In genomic region chr2:122059365-122060115, GRCm38 (mm10) we compare ENCODE assay signal across 23 mouse cellular contexts. TPM values are rescaled to one million over a fixed set of nuclear protein-coding genes. Genes with fewer than 3 reads are reported as not detected.
DNase-seq lines count a peak whose midpoint lies in the region; ATAC-seq and TF ChIP-seq lines count a peak whose summit lies in the region.
"Had no signal": no experiment of that assay in that cellular context is flagged by ENCODE, and none has a peak within 500 bp of the region (broad histone marks: within the 10 kb centered on the region; RNA-seq: fewer than 3 reads in every experiment).

No protein-coding gene starts in this region.

- no peak for TF ChIP-seq POLR2A in cerebellum, adult 2 months (IDR thresholded peaks at IDR 0.05; ENCODE audit: borderline replicate concordance, insufficient read depth, low read length)

- peak; percentile 23 to 34 for DNase-seq in heart, adult 18-20 months
- no peak for DNase-seq in heart, adult 8-10 months (ENCODE audit: low spot score)
- DNase-seq in liver, result no peak
- DNase-seq in cerebellum, adult 2 months, result peak; percentile 67 to 74
- DNase-seq in cerebellum, postnatal 25 days, result peak; percentile 77 to 81
- DNase-seq in frontal cortex, postnatal 10 days (ENCODE audit: low spot score in 2 of 2), result no peak
- no peak for DNase-seq in adrenal gland, adult (ENCODE audit: inconsistent age in 2 of 2, low spot score in 1 of 2)
- DNase-seq: adrenal gland, adult 2 months; gastrocnemius, postnatal 14 days; layer of hippocampus, postnatal 36 days; lung, postnatal 4 days; spleen, adult 18-20 months; thymus, postnatal 4 days had no signal

- no peak overlapping the region for H3K27ac ChIP-seq in liver, embryonic 12.5 days
- no peak overlapping the region for H3K27ac ChIP-seq in cerebellum, adult 2 months (ENCODE audit: insufficient read depth, low read length)
- H3K27ac ChIP-seq: forebrain, embryonic 10.5 days; heart, embryonic 10.5 days; hindbrain, embryonic 15.5 days; kidney, embryonic 15.5 days; limb, embryonic 15.5 days; lung, embryonic 15.5 days; midbrain, embryonic 10.5 days; neural tube, embryonic 12.5 days had no signal

- no peaks in the 10 kb centered on the region for H3K4me1 ChIP-seq in liver, embryonic 12.5 days
- peaks cover 13% of the 10 kb centered on the region; the same call in 1 of the 2 replicates for H3K4me1 ChIP-seq in cerebellum, adult 2 months (ENCODE audit: control insufficient read depth, insufficient read depth, low read length)
- H3K4me1 ChIP-seq: forebrain, embryonic 10.5 days; hindbrain, embryonic 15.5 days; kidney, embryonic 15.5 days; limb, embryonic 15.5 days; lung, embryonic 15.5 days; midbrain, embryonic 10.5 days; neural tube, embryonic 12.5 days had no signal

- peaks cover 73% of the 10 kb centered on the region for H3K36me3 ChIP-seq in liver, embryonic 12.5 days

- WGBS in liver, embryonic 12.5 days (ENCODE audit: insufficient replicate concordance), result 77% methylated on average over 11 of the region's 11 CpGs
- 25% methylated on average over 11 of the region's 11 CpGs for WGBS in cerebellum, adult 2 months

- H3K4me3 ChIP-seq in liver, embryonic 12.5 days, result no peak overlapping the region
- H3K4me3 ChIP-seq in cerebellum, adult 2 months (replicated peaks; ENCODE audit: insufficient read depth, low read depth, low read length), result no peak overlapping the region
- H3K4me3 ChIP-seq: forebrain, embryonic 10.5 days; heart, embryonic 10.5 days; hindbrain, embryonic 15.5 days; kidney, embryonic 15.5 days; limb, embryonic 15.5 days; lung, embryonic 15.5 days; midbrain, embryonic 10.5 days; neural tube, embryonic 12.5 days had no signal

- no peak overlapping the region for H3K9ac ChIP-seq in liver, embryonic 12.5 days
- H3K9ac ChIP-seq: hindbrain, embryonic 15.5 days; kidney, embryonic 15.5 days; limb, embryonic 15.5 days; lung, embryonic 15.5 days; neural tube, embryonic 12.5 days had no signal

- 0 out of 2 replicates have a peak, but pooled peaks have one; percentile 21 for ATAC-seq in liver, embryonic 12.5 days
- ATAC-seq: intestine, postnatal 0 days had no signal

- no peaks in the 10 kb centered on the region for H3K27me3 ChIP-seq in liver, embryonic 12.5 days (replicated peaks)
- H3K27me3 ChIP-seq in cerebellum, adult 2 months (ENCODE audit: control insufficient read depth, insufficient read depth, low read length), result no peaks in the 10 kb centered on the region
- H3K27me3 ChIP-seq: hindbrain, embryonic 15.5 days; kidney, embryonic 15.5 days; limb, embryonic 15.5 days; lung, embryonic 15.5 days; neural tube, embryonic 12.5 days had no signal

- H3K4me2 ChIP-seq in liver, embryonic 12.5 days, result no peak overlapping the region
- H3K4me2 ChIP-seq: hindbrain, embryonic 15.5 days; kidney, embryonic 15.5 days; limb, embryonic 15.5 days; lung, embryonic 15.5 days; neural tube, embryonic 12.5 days had no signal

- TF ChIP-seq CTCF in cerebellum, adult 2 months (IDR thresholded peaks at IDR 0.05; ENCODE audit: borderline replicate concordance, insufficient read depth, low read depth, low read length), result no peak

- H3K9me3 ChIP-seq in liver, embryonic 12.5 days (replicated peaks), result no peaks in the 10 kb centered on the region
- H3K9me3 ChIP-seq: forebrain, embryonic 10.5 days; heart, embryonic 10.5 days; hindbrain, embryonic 15.5 days; kidney, embryonic 15.5 days; limb, embryonic 15.5 days; lung, embryonic 15.5 days; midbrain, embryonic 10.5 days; neural tube, embryonic 12.5 days had no signal

RNA-seq across cellular contexts. Expression of gene Eif3j1, which starts 31.2 kb away (rescaled TPM):
- 10 to 100 TPM; 22.1 to 22.3 TPM for total RNA-seq in heart, adult 18-20 months (2021)
- total RNA-seq in heart, adult 8-10 months (2022), result 10 to 100 TPM; 22.2 to 24.9 (median 23.2) TPM
- polyA plus RNA-seq in liver, embryonic 12.5 days (2016; fragmentation: Nextera tagmentation; extraction: Ambion mirVana), result 16.4 and 17.0 TPM in 2 replicates
- 20.5 and 22.2 TPM in 2 replicates for polyA plus RNA-seq in cerebellum, adult 2 months (2012; rRNA removed)

RNA-seq across cellular contexts. Expression of gene Spg11, which starts 58.6 kb away (rescaled TPM):
- total RNA-seq in heart, adult 18-20 months (2021), result 10 to 100 TPM; 10.7 to 13.1 TPM
- total RNA-seq in heart, adult 8-10 months (2022), result 10 to 100 TPM; 10.8 to 11.7 (median 11.6) TPM
- polyA plus RNA-seq in liver, embryonic 12.5 days (2016; fragmentation: Nextera tagmentation; extraction: Ambion mirVana), result 5.8 and 6.2 TPM in 2 replicates
- polyA plus RNA-seq in cerebellum, adult 2 months (2012; rRNA removed), result 9.8 and 10.7 TPM in 2 replicates

Comparison
In these comparisons a context has a peak if more than half of its experiments do, and no peak if none do; other contexts are left out.
1. DNase-seq: peak in heart, adult 18-20 months (2 of 2), cerebellum, adult 2 months (2 of 2) and cerebellum, postnatal 25 days (2 of 2); none in heart, adult 8-10 months (single experiment), liver (single experiment), frontal cortex, postnatal 10 days (0 of 2) and adrenal gland, adult (0 of 2).